Mouse (Mus musculus) ES-E14 (cell line): ENCODE measurements at regions not wholly inside any gene's neighbourhood (a gene's known extent, or its start where the extent isn't known, plus 50 kb on each side); places are given as distances from the start of the nearest gene placed in this dataset.

ENCODE experiments used
- DNase-seq: peaks from one replicate; pipeline ENCODE4 v3.0.0-alpha.2; 2013; ENCODE audit warnings: low read depth, low spot score
- H3K27ac ChIP-seq: 2 replicates; pipeline ENCODE4 v1.5.1; 2012; ENCODE audit warnings: low read depth, mild to moderate bottlenecking, low read length, moderate library complexity, mixed read lengths; ENCODE audit not compliant: poor library complexity, insufficient read depth, severe bottlenecking
- H3K36me3 ChIP-seq: 2 replicates; pipeline ENCODE4 v1.6.1; 2012; ENCODE audit warnings: mild to moderate bottlenecking, low read length, moderate library complexity, mixed read lengths; ENCODE audit not compliant: control insufficient read depth, poor library complexity, insufficient read depth, severe bottlenecking
- H3K4me1 ChIP-seq, 2 experiments: fragments of 150-350 bp in 1 of 2; sonication (generic) in 1 of 2; 2 replicates each; pipeline ENCODE4 v1.6.1; 2012; ENCODE audit warnings: low read length in 2 of 2, mild to moderate bottlenecking in 1 of 2, mixed read lengths in 1 of 2; ENCODE audit not compliant: control insufficient read depth in 2 of 2, insufficient read depth in 2 of 2, poor library complexity in 1 of 2
- H3K4me3 ChIP-seq, 2 experiments: fragments of 150-350 bp in 1 of 2; sonication (generic) in 1 of 2; 2 replicates each; pipeline ENCODE4 v1.5.1; 2012; ENCODE audit warnings: low read length in 2 of 2, low read depth in 1 of 2, mild to moderate bottlenecking in 1 of 2, mixed read lengths in 1 of 2; ENCODE audit not compliant: insufficient read depth in 1 of 2, poor library complexity in 1 of 2, severe bottlenecking in 1 of 2
- H3K9ac ChIP-seq: 2 replicates; pipeline ENCODE4 v1.6.1; 2012; ENCODE audit warnings: low read depth, mild to moderate bottlenecking, low read length, mixed read lengths; ENCODE audit not compliant: poor library complexity, insufficient read depth, severe bottlenecking
- H3K9me3 ChIP-seq: fragments of 150-350 bp; sonication (generic); 2 replicates; pipeline ENCODE4 v1.6.1; 2012; ENCODE audit warnings: low read depth, mild to moderate bottlenecking, low read length; ENCODE audit not compliant: control insufficient read depth, insufficient read depth
- CHD2 ChIP-seq: IDR thresholded peaks from 2 replicates; pipeline ENCODE4 v1.6.1; 2014; ENCODE audit warnings: mild to moderate bottlenecking, low read depth, low read length, inconsistent platforms
- HCFC1 ChIP-seq: IDR thresholded peaks from 2 replicates; pipeline ENCODE4 v1.6.1; 2012; ENCODE audit warnings: low read length, inconsistent platforms, borderline replicate concordance; ENCODE audit not compliant: insufficient read depth
- MAFK ChIP-seq: IDR thresholded peaks from 2 replicates; pipeline ENCODE4 v1.6.1; 2014; ENCODE audit warnings: mild to moderate bottlenecking, low read depth, low read length, inconsistent platforms; ENCODE audit not compliant: insufficient read depth
- ZC3H11A ChIP-seq: IDR thresholded peaks from 2 replicates; pipeline ENCODE4 v1.6.1; 2012; ENCODE audit warnings: low read depth, mild to moderate bottlenecking, inconsistent platforms, low read length, borderline replicate concordance
- ZNF384 ChIP-seq: IDR thresholded peaks from 2 replicates; pipeline ENCODE4 v1.6.1; 2012; ENCODE audit warnings: low read depth, low read length, inconsistent platforms
- in situ Hi-C, 2 experiments: fragments of 600-800 bp; cut with MboI; formaldehyde crosslinking; loops; one replicate each; pipeline ENCODE4 v1.15.1; 2025; ENCODE audit warnings: low sequenced_read_pairs in 2 of 2, inconsistent platforms in 1 of 2; ENCODE audit not compliant: unreplicated experiment in 2 of 2

DNA sequence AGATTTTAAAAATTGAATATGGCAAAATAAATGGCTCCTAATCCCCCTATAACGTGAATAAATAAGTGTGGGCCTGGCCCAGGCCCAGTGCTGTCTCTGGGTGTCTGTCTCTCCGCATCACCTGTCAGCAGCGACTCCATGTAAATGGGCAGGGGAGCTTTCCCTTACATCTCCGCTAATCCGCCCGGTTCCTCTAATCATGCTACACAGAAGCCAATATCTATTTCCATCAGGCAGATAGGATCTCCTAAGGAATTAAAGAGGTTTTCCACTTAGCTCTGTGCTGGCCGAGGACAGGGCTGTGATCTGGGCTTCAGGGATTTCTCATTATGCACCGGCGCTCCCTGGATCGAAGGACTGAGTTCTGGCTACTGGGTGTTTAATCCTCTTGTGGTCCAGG, 232.4 kb upstream of the Adamts16 start:
- DNase-seq: no peak
- Histone ChIP-seq H3K4me1 (no peaks in the 10 kb centered on the region), H3K4me3 (no peak overlapping the region), H3K9ac (no peak overlapping the region), H3K36me3 (no peaks in the 10 kb centered on the region), H3K27ac (no peak overlapping the region), H3K9me3 (no peaks in the 10 kb centered on the region)
- in situ Hi-C loops: no loop called here
- TF ChIP-seq ZNF384: no peak
- TF ChIP-seq HCFC1: no peak
- no peak for TF ChIP-seq CHD2
- no peak for TF ChIP-seq ZC3H11A
- no peak for TF ChIP-seq MAFK

DNA sequence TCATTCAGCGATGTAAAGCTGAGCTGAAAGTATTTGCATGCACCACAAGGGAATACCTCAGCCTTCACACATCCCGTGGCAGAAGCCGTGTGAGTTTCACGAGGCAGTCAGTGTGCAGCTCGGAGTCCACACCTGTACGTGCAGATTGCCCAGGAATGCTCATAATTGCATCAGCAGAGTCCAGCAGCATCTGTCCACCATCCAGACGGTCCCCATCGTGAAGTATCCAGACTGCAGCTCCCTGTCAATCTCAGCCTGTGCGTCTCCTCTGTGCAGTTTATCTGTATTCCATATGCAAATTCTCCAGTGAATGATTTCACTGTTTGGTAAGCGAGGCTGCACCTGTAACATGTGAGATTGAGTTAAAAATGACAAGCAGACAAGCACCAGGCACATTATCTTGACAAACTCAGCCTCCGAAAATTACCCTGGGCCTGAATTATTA, 227.2 kb upstream of the Adamts16 start:
- Histone ChIP-seq H3K36me3 (no peaks in the 10 kb centered on the region), H3K9ac (no peak overlapping the region), H3K4me3 (no peak overlapping the region), H3K4me1 (no peaks in the 10 kb centered on the region), H3K9me3 (no peaks in the 10 kb centered on the region), H3K27ac (no peak overlapping the region)
- DNase-seq: no peak
- in situ Hi-C loops: no loop called here
- no peak for TF ChIP-seq CHD2
- TF ChIP-seq ZC3H11A: no peak
- TF ChIP-seq MAFK: no peak
- TF ChIP-seq HCFC1: no peak
- no peak for TF ChIP-seq ZNF384

DNA sequence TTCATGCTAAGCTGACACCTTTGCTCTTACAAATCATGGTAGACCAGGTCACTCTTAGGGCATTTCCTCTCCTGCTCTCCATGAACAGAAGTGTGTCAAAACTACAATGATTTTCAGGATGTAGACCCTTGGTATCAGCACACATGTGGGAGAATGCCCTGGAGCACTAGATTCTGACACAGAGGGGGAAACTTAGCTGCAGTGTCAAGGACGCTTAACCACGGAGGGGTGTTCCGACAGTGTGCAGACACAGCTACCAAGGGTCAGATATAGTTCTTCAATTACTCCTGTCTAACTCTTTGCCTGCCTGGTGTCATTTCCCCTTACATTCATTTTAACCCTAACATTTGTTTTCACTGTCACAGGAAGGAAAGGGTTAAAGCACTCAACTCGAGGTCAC, 226.4 kb upstream of the Adamts16 start:
- TF ChIP-seq CHD2: no peak
- no peak for TF ChIP-seq ZC3H11A
- TF ChIP-seq ZNF384: no peak
- TF ChIP-seq HCFC1: no peak
- no peak for TF ChIP-seq MAFK
- Histone ChIP-seq H3K27ac (no peak overlapping the region), H3K4me1 (no peaks in the 10 kb centered on the region), H3K9me3 (no peaks in the 10 kb centered on the region), H3K36me3 (no peaks in the 10 kb centered on the region), H3K4me3 (no peak overlapping the region), H3K9ac (no peak overlapping the region)
- in situ Hi-C loops: no loop called here
- DNase-seq: no peak

DNA sequence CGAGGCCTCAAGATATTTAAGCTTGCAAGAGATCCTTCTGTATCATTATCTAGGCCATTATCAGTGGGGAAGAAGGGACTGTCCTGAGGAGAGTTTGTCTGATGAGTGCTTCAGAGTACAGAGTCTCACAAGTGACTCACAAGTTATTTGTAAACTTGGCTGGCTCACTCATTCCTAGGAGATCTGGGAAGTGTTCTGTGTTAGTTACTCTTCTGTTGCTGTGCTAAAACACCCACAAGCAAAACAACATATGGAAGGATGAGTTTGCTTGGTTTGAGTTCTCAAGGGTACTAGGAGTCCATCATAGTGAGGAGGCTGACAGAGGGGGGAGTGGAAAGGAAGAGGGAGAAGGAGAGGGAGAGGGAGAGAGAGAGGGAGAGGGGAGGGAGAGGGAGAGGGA, 224.0 kb upstream of the Adamts16 start:
- H3K9me3 ChIP-seq: no peaks in the 10 kb centered on the region
- H3K4me1 ChIP-seq: no peaks in the 10 kb centered on the region
- in situ Hi-C loops: no loop called here
- H3K36me3 ChIP-seq: no peaks in the 10 kb centered on the region
- H3K9ac ChIP-seq: no peak overlapping the region
- H3K4me3 ChIP-seq: no peak overlapping the region
- no peak for DNase-seq
- no peak overlapping the region for H3K27ac ChIP-seq
- TF ChIP-seq ZNF384 (no peak), CHD2 (no peak), MAFK (no peak), ZC3H11A (no peak), HCFC1 (no peak)
